Mouse (Mus musculus): ENCODE measurements around the gene Crym.

Crym gene

DNA sequence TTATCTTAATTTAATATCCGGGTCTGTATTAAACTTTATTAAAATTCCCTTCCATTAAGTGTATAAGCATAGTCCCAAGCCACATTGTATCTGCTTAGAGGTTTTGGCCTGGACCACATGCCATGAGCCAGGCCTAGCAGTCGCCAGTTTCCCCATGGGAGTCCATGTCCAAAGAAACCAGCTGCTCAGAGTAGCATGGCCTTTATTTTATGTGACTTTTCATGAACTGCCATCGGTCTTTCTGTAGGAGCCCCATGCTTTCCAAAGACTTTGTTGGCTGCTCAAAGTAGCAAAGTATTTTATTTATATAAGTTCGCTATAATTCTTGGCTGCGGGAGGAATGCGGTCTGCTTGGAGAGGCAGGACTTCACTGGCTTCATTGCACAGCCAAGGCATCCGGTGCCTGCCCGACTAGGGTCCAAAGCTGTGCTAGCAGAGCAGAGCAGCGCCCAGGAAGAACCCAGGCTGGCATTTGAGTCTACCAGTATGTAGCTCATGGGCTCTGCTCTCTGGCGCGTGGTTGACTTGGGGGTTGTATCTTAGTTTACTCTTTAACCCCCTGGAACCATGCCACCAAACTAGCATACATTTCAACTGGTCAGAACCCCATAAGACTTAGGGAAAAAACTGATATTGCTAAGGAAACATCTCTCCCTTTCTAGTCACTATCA is 38.2 kb downstream of the Crym start:
- DNase-seq (ENCODE audit: low spot score), result no peak

DNA sequence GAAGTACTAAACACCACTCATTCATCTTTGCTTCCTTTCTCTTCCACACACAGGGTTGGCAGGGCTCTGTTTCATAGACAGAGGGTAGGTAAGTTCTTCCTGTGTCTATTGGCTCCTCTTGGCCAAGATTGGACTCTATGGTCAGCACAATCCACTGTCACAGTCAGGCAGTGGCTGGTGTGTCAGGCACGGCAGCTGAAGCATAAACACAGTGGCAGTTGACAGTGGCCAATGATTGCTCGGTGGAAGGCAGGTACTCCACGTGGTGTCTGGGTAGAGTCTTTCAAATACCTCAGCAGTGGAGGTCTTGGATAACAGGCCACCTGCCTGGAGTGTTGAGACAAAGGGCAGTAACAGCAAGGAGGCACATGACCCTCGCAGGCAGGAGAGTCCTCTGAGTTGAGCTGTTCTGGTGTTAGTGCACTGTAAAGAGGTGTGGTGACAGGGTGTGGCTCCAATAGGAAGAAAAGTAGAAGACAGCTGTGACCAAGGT is 43.7 kb downstream of the Crym start:
- no peak for DNase-seq (ENCODE audit: low spot score)

DNA sequence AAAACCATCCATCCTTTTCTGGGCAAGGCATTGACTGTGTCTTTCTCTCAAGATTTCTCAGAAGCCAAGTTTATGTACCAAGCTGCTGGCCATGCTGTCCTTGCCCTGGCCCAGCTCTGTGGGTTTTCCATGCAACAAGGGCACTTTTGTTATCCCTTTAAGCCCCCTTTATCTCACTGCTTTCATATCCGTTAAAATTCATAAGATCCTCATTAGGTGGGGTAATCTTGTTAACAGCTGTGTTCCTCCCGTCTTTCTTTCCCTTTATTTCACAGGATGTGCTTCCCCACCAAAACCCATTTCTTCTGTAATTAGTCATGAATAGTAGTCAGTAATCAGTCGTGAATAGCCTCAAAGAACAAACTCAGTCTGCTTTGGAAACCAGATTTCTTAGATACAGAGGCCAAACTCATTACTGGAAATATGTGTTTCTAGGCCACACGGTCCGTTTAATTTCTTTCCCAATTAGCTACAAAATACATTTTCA is 44.3 kb downstream of the Crym start:
- DNase-seq (ENCODE audit: low spot score), result no peak

DNA sequence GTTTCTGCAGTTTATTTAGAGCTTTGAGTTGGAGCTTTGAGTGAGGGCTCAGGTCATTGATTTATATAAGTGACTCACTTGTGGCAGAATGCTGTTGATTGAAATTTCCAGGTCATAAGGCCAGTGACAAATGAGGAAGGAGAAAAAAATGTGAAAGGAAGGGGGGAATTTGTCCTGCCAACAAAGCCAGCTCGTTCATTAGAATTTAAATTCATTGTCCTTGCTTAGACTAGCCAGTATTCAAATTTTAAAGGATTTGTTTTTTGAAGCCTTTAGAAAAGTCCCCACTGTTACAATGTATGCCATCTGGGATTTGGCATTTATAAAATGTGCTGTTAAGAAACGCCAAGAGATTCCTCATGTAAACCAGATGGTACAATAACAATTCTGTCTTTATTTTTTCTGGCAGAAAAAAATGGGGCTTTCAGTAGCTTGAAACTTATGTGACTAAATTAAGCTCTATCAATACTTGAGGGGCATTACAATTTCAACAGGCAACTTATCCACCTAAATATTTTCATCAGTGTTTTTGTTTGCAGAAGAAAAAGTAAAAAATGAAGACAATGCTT is 45.0 kb downstream of the Crym start:
- DNase-seq (ENCODE audit: low spot score), result no peak

DNA sequence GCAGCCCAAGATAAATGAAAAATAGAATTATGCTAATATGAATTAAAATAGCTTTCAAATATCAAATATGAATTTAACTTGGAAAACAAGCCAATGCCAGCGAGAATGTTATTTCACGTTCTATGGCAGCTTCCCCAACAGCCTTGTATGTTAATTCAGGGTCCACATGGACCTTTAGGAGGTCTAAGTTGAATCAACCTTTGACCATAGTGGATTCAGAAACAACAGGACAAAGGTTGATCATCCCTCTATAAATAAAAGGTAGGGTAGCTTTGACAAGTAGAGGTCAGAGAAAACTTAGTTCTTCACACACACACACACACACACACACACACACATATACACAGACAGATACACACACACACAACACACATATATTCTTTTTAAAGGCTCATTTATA is 51.0 kb downstream of the Crym start:
- DNase-seq (ENCODE audit: low spot score), result no peak

DNA sequence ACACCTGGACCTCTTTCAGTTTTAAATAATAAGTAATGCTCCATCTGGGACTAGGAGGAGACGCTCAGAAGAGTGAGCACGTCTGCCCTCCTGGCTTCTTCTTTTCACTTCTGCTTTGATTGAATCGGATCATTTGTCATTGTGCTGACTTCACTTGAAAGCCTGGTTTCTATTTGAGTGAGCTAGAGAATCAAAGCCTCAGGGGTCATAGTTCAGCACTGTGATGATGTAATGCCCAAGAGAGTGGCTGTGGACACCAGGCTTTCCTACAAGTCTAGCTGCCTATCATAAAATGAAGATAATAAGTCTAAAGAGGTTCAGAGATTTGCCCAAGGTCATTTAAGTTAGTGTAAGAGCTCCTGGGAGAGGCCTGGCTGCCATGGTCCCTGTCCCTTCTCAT is 51.7 kb downstream of the Crym start:
- no peak for DNase-seq (ENCODE audit: low spot score)

DNA sequence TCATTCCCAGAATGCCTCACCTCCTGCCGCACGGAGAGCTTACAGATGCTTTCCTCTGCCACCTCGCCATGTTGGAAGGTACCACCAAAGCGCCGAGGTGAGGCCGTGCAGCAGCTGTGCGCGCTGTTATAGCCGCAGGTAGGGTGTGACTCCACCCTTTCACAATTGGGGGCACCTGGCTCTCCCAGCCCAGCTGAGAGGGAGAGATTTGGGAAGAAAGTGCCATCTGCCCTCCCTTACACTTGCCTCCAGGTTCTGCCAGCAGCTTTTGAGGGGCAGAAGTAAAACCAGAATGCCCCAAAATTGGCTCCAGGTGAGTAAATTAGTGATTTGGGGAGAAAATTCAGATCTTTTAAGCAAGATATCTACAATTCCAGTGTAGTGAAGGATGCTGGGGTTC is 56.7 kb downstream of the Crym start, which contains the start of gene Zp2:
TSS of gene Zp2 (minus strand) at position 101 of the 400 bp plus-strand sequence.
- DNase-seq (ENCODE audit: low spot score), result no peak

DNA sequence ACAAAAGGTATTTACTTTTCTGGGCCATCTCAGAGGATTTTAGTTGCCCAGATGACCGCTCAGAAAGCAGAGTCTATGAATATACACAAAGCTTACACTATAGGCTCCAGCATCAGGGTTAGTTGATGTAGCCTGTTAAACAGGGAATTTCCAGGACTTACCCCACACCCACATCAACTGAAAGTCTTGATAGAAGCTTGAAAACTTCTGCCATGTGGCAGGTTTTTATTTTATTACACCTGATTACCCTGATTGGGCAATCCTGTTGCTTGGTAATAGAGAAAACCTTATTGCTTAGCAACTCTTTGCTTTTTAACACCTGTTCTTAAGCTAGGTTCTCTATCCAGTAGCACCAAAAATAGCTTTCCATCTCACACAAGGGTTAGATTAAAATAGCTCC is 59.2 kb downstream of the Crym start:
- DNase-seq (ENCODE audit: low spot score), result no peak

All from T-cell, adult 2 months (primary cell).